Mouse (Mus musculus): ENCODE results near the gene Cdon. TPM values are rescaled to one million over a fixed set of nuclear protein-coding genes. Genes with fewer than 3 reads are reported as not detected.

Cdon gene
- polyA plus RNA-seq, 1 experiment from 2014 or later, result 35.9 TPM

DNA sequence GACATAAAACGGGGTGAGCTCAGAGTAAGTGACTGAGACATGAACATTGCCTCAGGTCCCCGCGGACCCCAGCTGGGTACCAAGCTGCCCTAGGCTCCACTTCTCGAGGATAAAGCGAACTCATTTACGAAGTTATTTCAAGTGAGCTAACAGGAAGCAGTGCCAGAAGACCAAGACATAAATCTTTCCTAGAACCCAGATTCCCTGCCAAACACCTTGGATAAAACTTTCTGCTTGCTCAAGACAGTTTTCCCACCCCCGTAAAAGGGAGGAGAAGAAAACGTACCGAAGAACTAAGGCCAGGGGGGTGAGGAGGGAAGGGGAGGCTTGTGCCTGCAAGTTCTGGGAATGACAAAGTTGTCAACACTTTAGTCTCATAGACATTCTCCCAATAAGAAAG is 112.3 kb downstream of the Cdon start:
- Histone ChIP-seq H3K27me3 (no peaks in the 10 kb centered on the region), H3K9me3 (no peaks in the 10 kb centered on the region), H3K9ac (no peak overlapping the region), H3K36me3 (no peaks in the 10 kb centered on the region), H3K4me2 (no peak overlapping the region), H3K4me3 (no peak overlapping the region), H3K4me1 (peaks cover 45% of the 10 kb centered on the region), H3K27ac (peak overlapping the region; percentile 75)
- WGBS, result 19% methylated on average over 9 of the region's 9 CpGs
- ATAC-seq (ENCODE audit: insufficient number of reproducible peaks, low FRiP score, low TSS enrichment, low read depth), result peak; percentile 45; the same call in 1 of the 2 replicates

DNA sequence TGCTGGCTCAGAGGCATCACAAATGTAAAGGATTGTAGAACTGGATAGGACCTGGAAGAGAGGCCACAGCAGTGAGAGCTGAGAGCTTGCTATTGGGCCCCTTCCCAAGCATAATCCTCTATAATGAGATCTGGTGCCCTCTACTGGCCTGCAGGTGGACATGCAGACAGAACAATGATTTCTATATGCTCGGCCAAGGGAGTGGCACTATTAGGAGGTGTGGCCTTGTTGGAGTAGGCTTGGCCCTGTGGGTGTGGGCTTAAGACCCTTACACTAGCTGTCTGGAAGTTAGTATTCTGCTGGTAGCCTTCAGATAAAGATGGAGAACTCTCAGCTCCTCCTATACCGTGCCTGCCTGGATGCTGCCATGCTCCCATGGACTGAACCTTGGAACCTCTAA is 114.2 kb downstream of the Cdon start:
- peak overlapping the region; percentile 71; the same call in 1 of the 2 replicates for H3K27ac ChIP-seq
- no peaks in the 10 kb centered on the region for H3K36me3 ChIP-seq
- no peaks in the 10 kb centered on the region for H3K9me3 ChIP-seq
- no peak overlapping the region for H3K4me3 ChIP-seq
- peak; percentile 77 for ATAC-seq (ENCODE audit: insufficient number of reproducible peaks, low FRiP score, low TSS enrichment, low read depth)
- peaks cover 39% of the 10 kb centered on the region for H3K4me1 ChIP-seq
- H3K27me3 ChIP-seq, result no peaks in the 10 kb centered on the region
- H3K4me2 ChIP-seq, result no peak overlapping the region
- 3% methylated on average over 2 of the region's 2 CpGs for WGBS
- H3K9ac ChIP-seq, result no peak overlapping the region

DNA sequence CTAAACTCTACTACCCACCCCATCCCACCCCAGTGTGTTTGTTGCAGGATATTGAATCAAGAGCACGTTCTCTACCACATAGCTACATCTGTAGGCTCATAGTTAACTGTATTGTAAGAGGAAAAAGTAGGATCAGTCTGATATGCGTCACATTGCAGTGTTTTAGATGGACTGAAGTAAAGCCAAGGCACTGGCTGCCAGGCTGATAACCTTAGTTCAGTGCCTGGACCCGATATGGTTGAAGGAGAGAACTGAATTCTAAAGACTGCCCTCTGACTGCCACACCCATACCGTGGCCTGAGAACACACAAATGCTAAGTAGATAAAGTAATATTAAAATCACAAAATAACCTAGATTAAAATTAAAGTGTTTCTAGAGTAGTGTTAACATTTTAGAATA is 114.9 kb downstream of the Cdon start:
- 78% methylated on average over 4 of the region's 4 CpGs for WGBS
- no peaks in the 10 kb centered on the region for H3K9me3 ChIP-seq
- no peaks in the 10 kb centered on the region for H3K27me3 ChIP-seq
- no peak for ATAC-seq (ENCODE audit: insufficient number of reproducible peaks, low FRiP score, low TSS enrichment, low read depth)
- H3K9ac ChIP-seq, result no peak overlapping the region
- no peaks in the 10 kb centered on the region for H3K36me3 ChIP-seq
- H3K4me2 ChIP-seq, result no peak overlapping the region
- H3K4me1 ChIP-seq, result peaks cover 31% of the 10 kb centered on the region
- H3K4me3 ChIP-seq, result no peak overlapping the region
- no peak overlapping the region for H3K27ac ChIP-seq

DNA sequence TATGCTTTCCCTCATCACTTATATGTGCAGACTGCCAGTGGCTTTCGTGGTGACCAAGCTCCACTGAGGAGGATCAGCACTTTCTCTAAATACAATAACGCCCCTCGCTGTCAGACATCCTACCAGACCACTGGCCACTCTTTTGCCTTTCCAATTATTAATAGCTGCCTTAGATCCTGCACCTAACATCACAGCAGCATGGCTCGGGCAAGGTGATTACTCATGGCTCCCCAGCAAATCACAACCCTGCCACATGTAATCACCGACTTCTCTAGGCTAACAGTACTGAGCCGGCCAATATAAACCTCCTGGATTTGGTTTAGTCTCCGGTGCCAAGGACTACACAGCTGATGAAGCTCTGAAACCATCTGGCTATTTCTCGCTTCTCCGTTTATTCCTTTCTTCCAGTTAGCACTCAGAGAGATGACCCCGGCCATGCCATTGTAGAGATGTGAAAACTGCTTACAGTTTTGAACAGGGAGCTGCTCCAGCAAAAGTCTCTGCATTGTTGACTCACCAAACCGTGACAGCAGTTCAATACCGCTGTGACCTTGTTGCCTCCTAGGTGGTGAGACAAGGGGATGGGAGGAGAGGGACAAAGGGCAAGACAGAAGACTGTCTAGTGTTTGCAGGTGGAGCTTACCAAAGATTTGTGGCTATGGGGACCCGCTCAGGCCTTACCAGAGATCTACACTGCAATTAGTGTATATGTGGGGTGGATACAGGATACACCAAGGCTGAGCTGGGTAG is 118.2 kb downstream of the Cdon start:
- no peak overlapping the region for H3K4me3 ChIP-seq
- no peaks in the 10 kb centered on the region for H3K27me3 ChIP-seq
- no peaks in the 10 kb centered on the region for H3K36me3 ChIP-seq
- no peak overlapping the region for H3K4me2 ChIP-seq
- H3K4me1 ChIP-seq, result peaks cover 15% of the 10 kb centered on the region
- 0 out of 2 replicates have a peak overlapping the region, but pooled peaks have one; percentile 7 for H3K27ac ChIP-seq
- no peaks in the 10 kb centered on the region for H3K9me3 ChIP-seq
- H3K9ac ChIP-seq, result no peak overlapping the region
- WGBS, result 67% methylated on average over 13 of the region's 13 CpGs
- ATAC-seq (ENCODE audit: insufficient number of reproducible peaks, low FRiP score, low TSS enrichment, low read depth), result no peak

DNA sequence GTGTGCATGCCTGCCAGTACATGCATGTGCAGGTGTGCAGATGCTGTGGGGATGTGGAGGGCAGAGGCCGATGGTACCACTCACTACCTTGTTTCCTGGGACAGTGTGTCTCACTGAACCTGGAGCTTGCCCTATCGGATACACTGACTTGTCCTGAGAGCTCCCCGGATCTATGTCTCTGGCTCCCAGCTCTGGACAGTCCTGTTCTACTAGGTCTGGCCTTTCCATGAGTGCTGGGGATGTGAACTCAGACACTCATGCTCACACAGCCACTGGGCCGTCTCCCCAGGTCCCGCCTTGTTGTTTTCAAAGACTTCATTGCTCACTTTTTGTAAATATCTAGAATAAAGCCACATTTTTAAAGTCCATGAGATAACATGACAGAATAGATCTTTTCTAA is 120.1 kb downstream of the Cdon start:
- Histone ChIP-seq H3K27ac (no peak overlapping the region), H3K4me3 (no peak overlapping the region), H3K9ac (no peak overlapping the region), H3K9me3 (no peaks in the 10 kb centered on the region), H3K4me1 (peaks cover 8% of the 10 kb centered on the region), H3K4me2 (no peak overlapping the region), H3K27me3 (no peaks in the 10 kb centered on the region), H3K36me3 (no peaks in the 10 kb centered on the region)
- 75% methylated on average over 5 of the region's 5 CpGs for WGBS
- no peak for ATAC-seq (ENCODE audit: insufficient number of reproducible peaks, low FRiP score, low TSS enrichment, low read depth)

DNA sequence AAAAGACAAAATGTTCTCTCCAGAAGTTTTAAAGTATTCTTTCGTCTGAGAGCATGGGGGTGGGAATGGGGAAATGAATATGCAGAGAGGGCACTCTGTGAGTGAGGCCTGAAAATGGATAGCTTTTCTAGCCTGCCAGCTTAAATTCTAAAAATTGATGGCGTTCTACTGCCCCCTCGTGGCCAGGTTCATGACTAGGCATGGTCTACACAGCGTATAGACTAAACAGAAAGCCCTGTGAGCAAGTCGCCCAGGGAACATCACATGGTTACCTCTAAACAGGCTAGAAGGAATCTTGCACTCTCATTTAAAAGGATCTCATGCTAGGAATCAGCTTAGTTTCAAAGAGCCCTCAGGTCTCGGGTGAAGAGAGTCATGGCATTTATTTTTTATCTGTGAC is 120.6 kb downstream of the Cdon start:
- Histone ChIP-seq H3K9me3 (no peaks in the 10 kb centered on the region), H3K36me3 (no peaks in the 10 kb centered on the region), H3K27ac (no peak overlapping the region), H3K4me2 (no peak overlapping the region), H3K9ac (no peak overlapping the region), H3K4me3 (no peak overlapping the region), H3K4me1 (peaks cover 8% of the 10 kb centered on the region), H3K27me3 (no peaks in the 10 kb centered on the region)
- ATAC-seq (ENCODE audit: insufficient number of reproducible peaks, low FRiP score, low TSS enrichment, low read depth), result peak; percentile 76; the same call in 1 of the 2 replicates
- WGBS, result 6% methylated on average over 6 of the region's 6 CpGs

DNA sequence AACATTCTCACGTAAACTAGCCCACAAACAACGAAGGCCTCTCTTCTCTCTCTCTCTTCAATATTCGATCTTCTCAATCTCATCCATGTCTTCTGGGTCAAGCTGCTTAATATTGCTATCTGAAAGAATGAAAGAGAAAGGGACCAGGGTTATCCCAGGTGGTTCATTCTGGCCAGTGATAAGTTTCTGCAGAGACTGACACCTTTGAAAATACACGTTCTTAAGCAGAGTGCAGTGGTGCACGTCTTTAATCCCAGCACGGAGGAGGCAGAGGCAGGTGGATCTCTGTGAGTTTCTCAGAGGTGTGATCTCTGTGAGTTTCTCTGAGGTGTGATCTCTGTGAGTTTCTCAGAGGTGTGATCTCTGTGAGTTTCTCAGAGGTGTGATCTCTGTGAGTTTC is 121.0 kb downstream of the Cdon start:
- WGBS, result 66% methylated on average over 6 of the region's 6 CpGs
- Histone ChIP-seq H3K4me1 (peaks cover 8% of the 10 kb centered on the region), H3K27ac (no peak overlapping the region), H3K36me3 (no peaks in the 10 kb centered on the region), H3K4me3 (no peak overlapping the region), H3K4me2 (no peak overlapping the region), H3K27me3 (no peaks in the 10 kb centered on the region), H3K9ac (no peak overlapping the region), H3K9me3 (no peaks in the 10 kb centered on the region)
- no peak for ATAC-seq (ENCODE audit: insufficient number of reproducible peaks, low FRiP score, low TSS enrichment, low read depth)

DNA sequence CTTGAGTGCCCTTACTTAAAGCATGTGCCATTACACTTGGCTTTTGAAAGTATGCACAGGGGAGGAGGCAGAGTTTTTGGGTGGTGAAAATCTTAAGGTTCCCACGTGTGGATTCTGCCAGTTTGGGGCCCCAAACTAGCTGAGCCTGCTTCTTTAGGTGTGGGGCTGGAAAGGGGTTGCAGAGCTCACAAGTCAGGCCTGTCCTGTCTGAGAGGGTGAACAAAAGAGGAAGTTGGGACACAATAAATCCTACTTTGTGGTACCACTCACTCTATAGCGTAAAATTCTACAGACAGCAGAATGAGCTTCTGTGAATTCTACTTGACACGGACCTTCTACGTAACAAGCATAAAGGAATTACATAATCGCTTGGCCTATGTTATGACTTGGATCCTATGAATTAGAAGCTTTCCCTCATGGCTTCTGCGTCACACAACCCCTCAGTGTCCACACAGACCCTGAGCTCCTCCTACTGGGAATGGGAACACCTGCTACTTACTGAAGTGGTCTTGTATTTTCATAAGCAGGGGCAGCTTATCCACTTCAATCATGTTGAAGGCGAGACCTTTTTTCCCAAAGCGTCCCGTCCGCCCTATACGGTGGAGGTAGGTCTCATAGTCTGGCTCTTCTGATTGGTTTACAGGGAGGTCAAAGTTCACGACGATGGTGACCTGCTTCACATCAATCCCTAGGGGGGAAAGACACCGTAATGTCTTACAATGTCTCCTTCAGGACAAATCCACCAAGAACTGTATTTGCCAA is 122.4 kb downstream of the Cdon start:
- H3K9me3 ChIP-seq, result no peaks in the 10 kb centered on the region

DNA sequence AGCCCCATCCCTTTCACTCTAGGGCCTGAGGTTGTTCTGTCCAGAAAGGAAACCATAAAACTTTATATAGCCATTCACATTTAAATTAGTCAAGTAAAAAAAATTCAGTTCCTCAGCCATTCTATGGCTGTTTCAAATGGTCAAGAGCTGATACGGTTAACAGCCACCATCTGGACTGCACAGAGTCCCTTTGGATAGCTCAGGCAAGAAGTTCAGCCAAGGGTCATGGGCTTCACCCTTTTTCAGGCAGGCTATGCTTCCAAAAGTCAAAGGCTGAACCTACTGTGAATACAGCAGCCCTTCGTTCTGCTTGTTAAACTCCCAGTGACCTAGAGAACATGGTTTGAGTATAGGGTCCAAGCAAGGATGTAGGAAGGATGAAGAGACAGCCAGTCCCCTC is 123.7 kb downstream of the Cdon start:
- Histone ChIP-seq H3K4me1 (no peaks in the 10 kb centered on the region), H3K9me3 (no peaks in the 10 kb centered on the region), H3K9ac (no peak overlapping the region), H3K36me3 (no peaks in the 10 kb centered on the region), H3K27me3 (no peaks in the 10 kb centered on the region), H3K27ac (no peak overlapping the region), H3K4me3 (no peak overlapping the region), H3K4me2 (no peak overlapping the region)
- no peak for ATAC-seq (ENCODE audit: insufficient number of reproducible peaks, low FRiP score, low TSS enrichment, low read depth)
- WGBS, result 37% methylated on average over 2 of the region's 2 CpGs

More for the DNA sequence above, 122.4 kb downstream of the Cdon start:
- Histone ChIP-seq H3K36me3 (no peaks in the 10 kb centered on the region), H3K4me3 (no peak overlapping the region), H3K27me3 (no peaks in the 10 kb centered on the region), H3K27ac (no peak overlapping the region), H3K9ac (no peak overlapping the region), H3K4me1 (peaks cover 8% of the 10 kb centered on the region), H3K4me2 (no peak overlapping the region)
- WGBS, result 79% methylated on average over 14 of the region's 14 CpGs
- no peak for ATAC-seq (ENCODE audit: insufficient number of reproducible peaks, low FRiP score, low TSS enrichment, low read depth)

DNA sequence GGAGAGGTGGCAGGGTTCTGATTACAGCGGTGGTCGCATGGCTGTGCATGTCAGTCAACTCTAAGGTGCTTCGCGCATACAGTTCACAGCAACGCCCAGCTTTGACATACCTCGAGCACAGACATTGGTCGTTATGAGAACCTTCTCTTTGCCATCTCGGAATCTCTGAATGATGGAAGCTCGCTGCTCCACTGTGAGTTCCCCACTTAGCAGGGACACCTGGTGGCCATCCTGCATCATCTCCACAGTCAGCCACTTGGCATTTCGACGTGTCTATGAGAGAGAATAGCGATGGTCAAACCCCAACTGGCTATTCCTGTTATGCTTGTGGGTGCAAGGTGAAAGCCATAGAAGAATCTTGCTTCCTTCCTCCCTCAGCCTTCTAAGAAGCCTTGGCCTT is 124.8 kb downstream of the Cdon start:
- H3K4me3 ChIP-seq, result no peak overlapping the region
- 71% methylated on average over 12 of the region's 12 CpGs for whole genome bisulfite sequencing
- no peaks in the 10 kb centered on the region for H3K36me3 ChIP-seq
- no peaks in the 10 kb centered on the region for H3K9me3 ChIP-seq
- H3K27me3 ChIP-seq, result no peaks in the 10 kb centered on the region
- H3K4me2 ChIP-seq, result no peak overlapping the region
- no peak for ATAC-seq (ENCODE audit: insufficient number of reproducible peaks, low FRiP score, low TSS enrichment, low read depth)
- H3K9ac ChIP-seq, result no peak overlapping the region
- H3K4me1 ChIP-seq, result no peaks in the 10 kb centered on the region
- H3K27ac ChIP-seq, result no peak overlapping the region

DNA sequence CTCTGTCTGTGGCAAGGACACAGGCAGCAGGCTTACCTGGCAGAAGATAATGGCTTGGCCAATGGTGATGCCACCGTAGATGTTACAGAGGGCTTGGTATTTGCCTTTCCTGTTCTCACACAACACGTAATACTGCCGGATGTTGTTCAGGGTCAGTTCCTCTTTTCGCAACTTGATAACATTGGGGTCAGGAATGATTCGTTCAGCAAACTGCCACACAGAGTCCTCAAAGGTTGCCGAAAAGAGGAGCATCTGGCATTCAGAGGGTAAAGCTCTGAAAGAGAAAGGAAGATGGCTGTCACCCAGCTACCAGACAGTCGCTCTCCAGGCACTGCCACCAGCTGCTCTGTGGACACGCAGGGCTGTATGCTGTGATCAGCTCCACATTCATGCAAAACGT is 125.8 kb downstream of the Cdon start:
- no peaks in the 10 kb centered on the region for H3K27me3 ChIP-seq
- no peak overlapping the region for H3K9ac ChIP-seq
- 86% methylated on average over 9 of the region's 9 CpGs for WGBS
- no peak overlapping the region for H3K4me3 ChIP-seq
- H3K9me3 ChIP-seq, result no peaks in the 10 kb centered on the region
- ATAC-seq (ENCODE audit: insufficient number of reproducible peaks, low FRiP score, low TSS enrichment, low read depth), result no peak
- H3K4me2 ChIP-seq, result no peak overlapping the region
- H3K36me3 ChIP-seq, result no peaks in the 10 kb centered on the region
- no peak overlapping the region for H3K27ac ChIP-seq
- H3K4me1 ChIP-seq, result no peaks in the 10 kb centered on the region

DNA sequence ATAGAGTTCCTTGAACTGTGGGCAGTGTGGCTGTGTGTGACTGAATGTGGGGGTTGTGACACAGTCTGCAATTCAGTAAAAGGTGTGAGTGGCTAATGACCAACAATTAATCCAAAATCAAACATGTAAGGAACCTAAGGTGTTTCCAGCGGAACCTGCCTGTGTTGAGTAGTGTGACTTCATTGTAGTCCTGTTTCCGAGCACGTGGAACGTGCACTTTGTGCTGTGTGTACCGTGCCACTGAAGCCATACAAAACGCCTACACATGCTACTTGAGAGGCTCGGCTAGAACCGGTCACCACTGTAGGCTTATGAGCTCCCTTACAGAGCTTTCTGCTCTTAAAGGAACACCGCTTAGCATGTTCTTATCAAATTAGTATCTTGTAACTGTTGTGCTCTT is 127.5 kb downstream of the Cdon start:
- no peak overlapping the region for H3K4me3 ChIP-seq
- H3K36me3 ChIP-seq, result no peaks in the 10 kb centered on the region
- no peaks in the 10 kb centered on the region for H3K9me3 ChIP-seq
- H3K27ac ChIP-seq, result no peak overlapping the region
- H3K4me1 ChIP-seq, result no peaks in the 10 kb centered on the region
- 76% methylated on average over 9 of the region's 9 CpGs for WGBS
- no peak overlapping the region for H3K9ac ChIP-seq
- no peak overlapping the region for H3K4me2 ChIP-seq
- no peaks in the 10 kb centered on the region for H3K27me3 ChIP-seq
- ATAC-seq (ENCODE audit: insufficient number of reproducible peaks, low FRiP score, low TSS enrichment, low read depth), result no peak

All from limb, embryonic 15.5 days (tissue).